Mouse (Mus musculus) liver, embryonic 13.5 days (tissue): Measurements from ENCODE around the gene H2al1b. TPM values are rescaled to one million over a fixed set of nuclear protein-coding genes. Genes with fewer than 3 reads are reported as not detected.

Source experiments
- polyA plus RNA-seq: library from polyadenylated mRNA; unstranded; fragments of >200 nt; fragmentation: Nextera tagmentation; extraction: Ambion mirVana; gene quantifications from 2 replicates; pipeline ENCODE4 v1.2.1, GENCODE M21; 2015

The H2al1b gene
- polyA plus RNA-seq, 1 experiment from 2014 or later: not detected

Other genes starting within 250 kb of the H2al1b start
- not detected in 2 replicates for gene H2al1a, start 3.2 kb upstream of the H2al1b start, polyA plus RNA-seq
- not detected in 2 replicates for gene H2al1c, start 3.2 kb downstream of the H2al1b start, polyA plus RNA-seq
- not detected in 2 replicates for gene H2al1d, start 6.4 kb downstream of the H2al1b start, polyA plus RNA-seq
- gene H2al1e, start 9.5 kb downstream of the H2al1b start, polyA plus RNA-seq: not detected in 2 replicates
- gene H2al1f, start 12.7 kb downstream of the H2al1b start, polyA plus RNA-seq: not detected in 2 replicates
- gene H2al1g, start 15.8 kb downstream of the H2al1b start, polyA plus RNA-seq: not detected in 2 replicates
- not detected in 2 replicates for gene H2al1h, start 19.1 kb downstream of the H2al1b start, polyA plus RNA-seq
- not detected in 2 replicates for gene H2al1i, start 22.2 kb downstream of the H2al1b start, polyA plus RNA-seq
- gene H2al1j, start 25.4 kb downstream of the H2al1b start, polyA plus RNA-seq: not detected in 2 replicates